Mouse (Mus musculus) lung, embryonic 14.5 days (tissue): ENCODE measurements at regions not wholly inside any gene's neighbourhood (a gene's known extent, or its start where the extent isn't known, plus 50 kb on each side); places are given as distances from the start of the nearest gene placed in this dataset.

Source experiments
- ATAC-seq: fragments of 200-750 bp; cut with Nextera tagmentation; 2 replicates; pipeline ENCODE4 v1.8.0; 2017; ENCODE audit warnings: mild to moderate bottlenecking, moderate TSS enrichment, moderate library complexity; ENCODE audit not compliant: insufficient read depth
- DNase-seq: peaks from one replicate; pipeline ENCODE4 v3.0.0-alpha.2; 2015
- H3K27ac ChIP-seq: fragments of 300-500 bp; sonication (generic); 2 replicates; pipeline ENCODE4 v1.5.1; 2014; ENCODE audit warnings: low read depth, mild to moderate bottlenecking, moderate library complexity
- H3K27me3 ChIP-seq: fragments of 300-500 bp; sonication (generic); 2 replicates; pipeline ENCODE4 v1.6.1; 2014; ENCODE audit warnings: low read length, control low read depth; ENCODE audit not compliant: insufficient read depth
- H3K36me3 ChIP-seq: fragments of 300-500 bp; sonication (generic); 2 replicates; pipeline ENCODE4 v1.6.1; 2014; ENCODE audit warnings: control low read depth; ENCODE audit not compliant: insufficient read depth
- H3K4me1 ChIP-seq: fragments of 300-500 bp; sonication (generic); 2 replicates; pipeline ENCODE4 v1.6.1; 2014; ENCODE audit warnings: antibody characterized with exemption, control low read depth; ENCODE audit not compliant: insufficient read depth
- H3K4me2 ChIP-seq: fragments of 300-500 bp; sonication (generic); 2 replicates; pipeline ENCODE4 v1.6.1; 2014; ENCODE audit warnings: mild to moderate bottlenecking
- H3K4me3 ChIP-seq: fragments of 300-500 bp; sonication (generic); 2 replicates; pipeline ENCODE4 v1.5.1; 2014; ENCODE audit warnings: low read depth, low read length
- H3K9ac ChIP-seq: fragments of 300-500 bp; sonication (generic); 2 replicates; pipeline ENCODE4 v1.6.1; 2014
- H3K9me3 ChIP-seq: fragments of 300-500 bp; sonication (generic); 2 replicates; pipeline ENCODE4 v1.6.1; 2016; ENCODE audit warnings: low read depth, low read length, control low read depth
- CTCF ChIP-seq: IDR thresholded peaks from 2 replicates; pipeline ENCODE4 v1.5.1; 2016; ENCODE audit warnings: antibody characterized with exemption, low read depth
- WGBS: fragments of 180-500 bp; shearing (Covaris S2); extraction: QIAGEN DNeasy Blood & Tissue Kit; methylation state at CpG from one replicate; pipeline ENCODE4 v1.1.7; 2014; 5-methylcytosine and 5-hydroxymethylcytosine counted together

DNA sequence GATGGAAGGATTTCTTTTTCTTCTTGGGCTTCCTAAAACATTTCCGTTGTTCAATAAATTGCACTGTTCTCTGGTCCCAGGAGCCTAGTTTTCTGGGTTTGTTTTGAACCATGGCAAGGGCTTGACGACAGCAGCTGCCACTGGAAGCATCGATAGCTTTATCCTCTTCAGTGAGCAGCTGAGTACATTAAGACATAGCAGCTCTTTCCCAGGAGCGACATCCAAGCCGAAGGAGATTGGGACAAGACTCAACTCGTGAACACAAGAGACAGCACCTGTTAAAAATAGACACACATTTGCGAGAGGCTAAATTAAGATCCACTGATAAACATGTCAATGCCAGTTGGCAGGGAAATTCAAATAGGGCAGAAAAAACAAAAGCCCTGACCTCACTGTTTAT is 194.7 kb upstream of the Rhobtb1 start:
- no peak overlapping the region for H3K4me2 ChIP-seq
- 62% methylated on average over 7 of the region's 7 CpGs for WGBS
- ATAC-seq (no peak), DNase-seq (no peak)
- no peaks in the 10 kb centered on the region for H3K27me3 ChIP-seq
- no peaks in the 10 kb centered on the region for H3K4me1 ChIP-seq
- H3K9ac ChIP-seq, result no peak overlapping the region
- no peak overlapping the region for H3K27ac ChIP-seq
- no peaks in the 10 kb centered on the region for H3K36me3 ChIP-seq
- no peak overlapping the region for H3K4me3 ChIP-seq
- TF ChIP-seq CTCF, result no peak
- no peaks in the 10 kb centered on the region for H3K9me3 ChIP-seq

DNA sequence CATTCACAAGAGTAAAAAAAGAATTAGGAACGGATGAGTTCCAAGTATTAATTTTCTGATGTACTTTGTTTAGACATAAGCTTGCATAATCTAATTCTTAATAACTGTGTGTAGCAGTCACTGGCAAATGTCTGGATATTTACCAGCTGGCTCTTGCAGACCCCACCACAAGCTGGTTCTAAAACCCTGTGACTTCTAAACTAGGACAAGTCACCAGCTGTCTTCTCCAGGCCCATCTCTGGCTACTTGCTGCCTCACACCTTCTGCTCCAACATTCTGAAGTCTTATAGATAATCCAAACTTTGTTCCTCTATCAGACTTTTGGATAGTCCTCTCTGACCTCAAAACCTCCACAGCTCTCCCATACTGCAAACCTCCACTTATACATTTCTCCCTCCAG is 189.9 kb upstream of the Rhobtb1 start:
- Histone ChIP-seq H3K9me3 (no peaks in the 10 kb centered on the region), H3K36me3 (no peaks in the 10 kb centered on the region), H3K4me2 (no peak overlapping the region), H3K9ac (no peak overlapping the region), H3K4me1 (no peaks in the 10 kb centered on the region), H3K27ac (no peak overlapping the region), H3K4me3 (no peak overlapping the region), H3K27me3 (no peaks in the 10 kb centered on the region)
- 45% methylated on average over 1 of the region's 1 CpGs for WGBS
- peak; percentile 22 for DNase-seq
- no peak for TF ChIP-seq CTCF
- ATAC-seq, result no peak

- no peak overlapping the region for H3K4me3 ChIP-seq
- DNase-seq, result no peak
- H3K9ac ChIP-seq, result no peak overlapping the region
- no peak overlapping the region for H3K27ac ChIP-seq
- H3K4me2 ChIP-seq, result no peak overlapping the region
- no peaks in the 10 kb centered on the region for H3K27me3 ChIP-seq
- no peaks in the 10 kb centered on the region for H3K36me3 ChIP-seq
- TF ChIP-seq CTCF, result no peak
- WGBS, result 70% methylated on average over 8 of the region's 8 CpGs
- H3K4me1 ChIP-seq, result no peaks in the 10 kb centered on the region
- ATAC-seq, result no peak
- H3K9me3 ChIP-seq, result no peaks in the 10 kb centered on the region
These were observed 188.1 kb upstream of the Rhobtb1 start for GRCm38 (mm10) chr10:68963090-68963489.

- no peaks in the 10 kb centered on the region for H3K9me3 ChIP-seq
- WGBS, result 88% methylated on average over 1 of the region's 1 CpGs
- no peak overlapping the region for H3K27ac ChIP-seq
- H3K36me3 ChIP-seq, result no peaks in the 10 kb centered on the region
- no peak for TF ChIP-seq CTCF
- no peak overlapping the region for H3K4me3 ChIP-seq
- no peak overlapping the region for H3K4me2 ChIP-seq
- H3K27me3 ChIP-seq, result no peaks in the 10 kb centered on the region
- no peak for DNase-seq
- H3K9ac ChIP-seq, result no peak overlapping the region
- H3K4me1 ChIP-seq, result no peaks in the 10 kb centered on the region
- no peak for ATAC-seq
These were observed 186.0 kb upstream of the Rhobtb1 start for GRCm38 (mm10) chr10:68965271-68965670.

DNA sequence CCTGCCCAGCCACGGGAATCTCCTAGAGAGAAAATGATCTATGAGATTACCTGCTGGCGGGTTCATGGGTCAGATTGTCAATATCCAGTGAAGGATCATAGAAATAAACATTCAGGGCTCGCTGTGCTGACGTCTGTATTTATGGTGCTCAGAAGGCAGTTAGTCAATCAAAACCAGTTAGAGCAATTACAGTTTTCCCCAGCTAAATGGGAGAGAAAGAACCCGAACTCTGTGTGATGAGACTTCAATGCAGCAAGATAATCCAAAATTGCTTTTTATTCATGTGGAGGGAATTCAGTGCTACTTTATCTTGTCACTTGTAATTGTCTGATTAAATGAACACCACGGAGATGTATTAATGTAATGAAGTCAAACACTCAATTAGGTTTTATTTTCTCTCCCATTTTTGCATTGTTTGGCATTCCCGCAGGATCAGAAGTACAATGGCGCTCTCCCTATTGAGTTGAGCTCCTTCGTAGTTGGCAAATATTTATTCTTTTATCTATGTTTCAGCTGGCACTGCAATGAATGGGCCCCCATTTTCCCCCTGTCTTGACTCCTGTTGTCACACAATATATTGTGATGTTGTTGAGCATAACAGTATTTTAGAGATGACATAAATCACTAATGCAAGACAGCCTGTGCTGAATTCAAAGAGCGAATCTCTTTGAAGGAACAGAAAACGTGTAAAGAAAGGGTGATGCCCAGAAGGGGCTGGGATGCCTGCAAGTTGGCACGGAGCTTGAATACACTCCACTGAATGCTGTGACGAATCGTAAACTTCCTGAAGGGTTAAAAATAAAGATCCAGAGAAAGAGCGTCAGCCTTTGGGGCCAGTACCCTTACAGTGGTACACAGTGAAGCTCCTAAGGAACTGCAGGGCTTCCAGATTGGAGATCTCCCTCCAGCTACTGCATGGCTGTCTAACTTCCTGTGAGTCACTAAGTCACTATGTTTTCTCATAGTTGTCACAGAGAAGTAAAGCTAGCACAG is 183.0 kb upstream of the Rhobtb1 start:
- Histone ChIP-seq H3K9ac (no peak overlapping the region), H3K4me1 (no peaks in the 10 kb centered on the region), H3K27ac (no peak overlapping the region), H3K36me3 (no peaks in the 10 kb centered on the region), H3K9me3 (no peaks in the 10 kb centered on the region), H3K4me2 (no peak overlapping the region), H3K27me3 (no peaks in the 10 kb centered on the region), H3K4me3 (no peak overlapping the region)
- ATAC-seq, result no peak
- no peak for TF ChIP-seq CTCF
- DNase-seq, result peak; percentile 6
- 49% methylated on average over 15 of the region's 15 CpGs for WGBS

GRCm38 (mm10) chr10:68970521-68970920 is 180.7 kb upstream of the Rhobtb1 start:
- WGBS, result 83% methylated on average over 2 of the region's 2 CpGs
- Histone ChIP-seq H3K4me2 (no peak overlapping the region), H3K4me3 (no peak overlapping the region), H3K9me3 (no peaks in the 10 kb centered on the region), H3K27ac (no peak overlapping the region), H3K4me1 (no peaks in the 10 kb centered on the region), H3K9ac (no peak overlapping the region), H3K27me3 (no peaks in the 10 kb centered on the region), H3K36me3 (no peaks in the 10 kb centered on the region)
- no peak for TF ChIP-seq CTCF
- ATAC-seq, result no peak
- peak; percentile 43 for DNase-seq

DNA sequence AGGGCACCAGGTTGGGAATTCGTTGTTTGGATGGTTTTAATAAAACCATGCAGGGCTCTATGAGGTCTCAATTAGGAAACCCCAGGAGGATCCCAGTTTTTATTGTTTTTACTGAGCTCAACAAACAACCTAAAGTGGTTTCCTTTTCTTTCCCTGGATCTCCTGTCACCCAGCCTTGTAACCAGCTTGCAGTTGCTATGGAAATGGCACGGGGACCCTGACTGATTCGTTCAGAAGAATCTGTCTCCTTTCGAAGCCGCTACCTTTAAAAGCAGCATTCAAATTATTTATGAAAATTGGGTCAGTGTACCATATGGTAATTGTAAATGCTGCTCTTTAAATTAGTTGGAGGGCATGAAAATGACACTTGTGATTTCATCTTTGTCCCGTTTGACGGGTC is 176.5 kb upstream of the Rhobtb1 start:
- no peaks in the 10 kb centered on the region for H3K27me3 ChIP-seq
- ATAC-seq (no peak), DNase-seq (no peak)
- H3K27ac ChIP-seq, result no peak overlapping the region
- no peaks in the 10 kb centered on the region for H3K4me1 ChIP-seq
- WGBS, result 79% methylated on average over 7 of the region's 7 CpGs
- TF ChIP-seq CTCF, result no peak
- H3K9me3 ChIP-seq, result no peaks in the 10 kb centered on the region
- H3K9ac ChIP-seq, result no peak overlapping the region
- H3K4me2 ChIP-seq, result no peak overlapping the region
- H3K4me3 ChIP-seq, result no peak overlapping the region
- H3K36me3 ChIP-seq, result no peaks in the 10 kb centered on the region
